49 mouse cellular contexts compared by ENCODE assay signal in the genomic region with DNA sequence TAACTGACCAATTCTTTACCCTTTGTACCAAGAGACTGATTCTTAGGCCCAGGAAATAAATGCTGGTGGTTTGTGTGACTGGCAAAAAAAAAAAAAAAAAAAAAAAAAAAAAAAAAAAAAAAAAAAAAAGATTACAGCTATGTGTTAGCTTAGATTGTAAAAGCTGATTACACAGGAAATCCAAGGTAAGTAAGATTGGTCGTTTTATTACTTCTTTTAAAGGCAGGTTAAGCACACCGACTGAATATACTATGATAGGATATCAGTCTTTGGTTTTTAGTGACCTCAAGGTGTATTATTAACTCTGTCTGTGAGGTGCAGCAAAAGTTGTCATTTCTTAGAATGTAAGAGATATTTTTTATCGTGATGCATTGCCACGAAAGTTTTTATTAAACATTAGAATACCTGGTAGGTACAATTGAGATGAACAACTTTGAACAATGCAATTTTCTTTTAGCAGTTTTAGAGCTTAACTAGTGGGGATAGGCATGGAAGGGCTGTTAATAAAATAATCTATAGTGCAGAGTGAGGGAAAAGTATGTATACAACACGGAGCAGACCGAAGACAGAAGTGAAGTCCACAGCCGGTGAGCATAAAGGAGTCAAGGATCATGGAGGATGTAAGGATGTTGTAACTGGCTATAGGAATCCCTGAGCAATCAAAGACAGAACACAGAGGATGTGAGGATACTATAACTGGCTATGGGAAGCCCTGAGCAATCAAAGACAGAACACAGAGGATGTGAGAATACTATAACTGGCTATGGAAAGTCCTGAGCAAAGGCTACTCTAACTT. TPM values are rescaled to one million over a fixed set of nuclear protein-coding genes. Genes with fewer than 3 reads are reported as not detected.
"Had no signal": no experiment of that assay in that cellular context is flagged by ENCODE, and none has a peak within 500 bp of the region (broad histone marks: within the 10 kb centered on the region; RNA-seq: fewer than 3 reads in every experiment).

No protein-coding gene starts in this region.

- ATAC-seq: hindbrain, embryonic 16.5 days; hindbrain, postnatal 0 days; inflammation-experienced regulatory T-cells, adult 6 months had no signal

- H3K9ac ChIP-seq: heart, embryonic 12.5 days; heart, embryonic 13.5 days; heart, embryonic 15.5 days; hindbrain, embryonic 12.5 days; hindbrain, embryonic 13.5 days; hindbrain, embryonic 14.5 days; hindbrain, embryonic 15.5 days; kidney, embryonic 15.5 days had no signal

- H3K36me3 ChIP-seq: heart, embryonic 10.5 days; heart, embryonic 12.5 days; heart, embryonic 13.5 days; heart, embryonic 15.5 days; hindbrain, embryonic 10.5 days; hindbrain, embryonic 12.5 days; hindbrain, embryonic 13.5 days; hindbrain, embryonic 15.5 days; kidney, embryonic 15.5 days had no signal

- H3K4me3 ChIP-seq: heart, embryonic 10.5 days; heart, embryonic 12.5 days; heart, embryonic 13.5 days; heart, embryonic 15.5 days; hindbrain, embryonic 10.5 days; hindbrain, embryonic 12.5 days; hindbrain, embryonic 13.5 days; hindbrain, embryonic 15.5 days; kidney, embryonic 15.5 days; layer of hippocampus, adult 2 months; left cerebral cortex, adult 2 months had no signal

- H3K4me2 ChIP-seq: heart, embryonic 11.5 days; heart, embryonic 12.5 days; hindbrain, embryonic 12.5 days; hindbrain, embryonic 13.5 days; hindbrain, embryonic 14.5 days; hindbrain, embryonic 15.5 days; kidney, embryonic 15.5 days had no signal

- H3K27ac ChIP-seq: heart, embryonic 10.5 days; heart, embryonic 15.5 days; hindbrain, embryonic 10.5 days; hindbrain, embryonic 12.5 days; hindbrain, embryonic 13.5 days; hindbrain, embryonic 14.5 days; hindbrain, embryonic 15.5 days; hindbrain, postnatal 0 days; kidney, embryonic 15.5 days; kidney, postnatal 0 days; layer of hippocampus, adult 2 months; left cerebral cortex, adult 2 months had no signal

- H3K27me3 ChIP-seq: heart, embryonic 12.5 days; heart, embryonic 13.5 days; heart, embryonic 15.5 days; hindbrain, embryonic 12.5 days; hindbrain, embryonic 13.5 days; hindbrain, embryonic 15.5 days; kidney, embryonic 15.5 days had no signal

- DNase-seq: heart, postnatal 10 days; heart, postnatal 14 days; heart, postnatal 36 days; heart, postnatal 4 days; kidney, adult 11 months; kidney, adult 18-20 months; kidney, adult 2 months; kidney, adult 8-10 months; kidney, adult 9 months; kidney, postnatal 10 days; kidney, postnatal 14 days; kidney, postnatal 25 days; kidney, postnatal 36 days; kidney, postnatal 4 days; layer of hippocampus, adult 9-11 months; layer of hippocampus, postnatal 36 days had no signal

- H3K9me3 ChIP-seq: heart, embryonic 10.5 days; heart, embryonic 12.5 days; heart, embryonic 13.5 days; heart, embryonic 15.5 days; hindbrain, embryonic 10.5 days; hindbrain, embryonic 12.5 days; hindbrain, embryonic 13.5 days; hindbrain, embryonic 15.5 days; kidney, embryonic 15.5 days had no signal

- H3K4me1 ChIP-seq: heart, embryonic 10.5 days; hindbrain, embryonic 10.5 days; hindbrain, embryonic 12.5 days; hindbrain, embryonic 13.5 days; hindbrain, embryonic 15.5 days had no signal

RNA-seq across cellular contexts. Expression of a gene that starts 10.7 kb away (rescaled TPM):
- total RNA-seq: heart, postnatal 10 days; heart, postnatal 14 days; heart, postnatal 25 days; heart, postnatal 36 days; heart, postnatal 4 days; hematopoietic stem cell, adult 5-6 weeks; hindbrain, postnatal 0 days; layer of hippocampus, adult 18-20 months; layer of hippocampus, adult 2 months; layer of hippocampus, adult 8-10 months; layer of hippocampus, postnatal 10 days; layer of hippocampus, postnatal 14 days; layer of hippocampus, postnatal 25 days; layer of hippocampus, postnatal 36 days; left cerebral cortex, adult 18-20 months; left cerebral cortex, adult 2 months; left cerebral cortex, adult 8-10 months had no signal
- polyA plus RNA-seq: heart, embryonic 10.5 days; heart, embryonic 11.5 days; heart, embryonic 12.5 days; heart, embryonic 13.5 days; heart, embryonic 14.5 days; heart, embryonic 15.5 days; heart, embryonic 16.5 days; heart, postnatal 0 days; hindbrain, embryonic 10.5 days; hindbrain, embryonic 11.5 days; hindbrain, embryonic 12.5 days; hindbrain, embryonic 13.5 days; hindbrain, embryonic 14.5 days; hindbrain, embryonic 15.5 days; hindbrain, embryonic 16.5 days; hindbrain, postnatal 0 days; inflammation-experienced regulatory T-cells, adult 6 months; kidney, adult 2 months; kidney, embryonic 14.5 days; kidney, embryonic 15.5 days; kidney, embryonic 16.5 days; kidney, postnatal 0 days; large intestine, adult 2 months had no signal

RNA-seq across cellular contexts. Expression of a gene that starts 57.0 kb away (rescaled TPM):
- total RNA-seq: heart, postnatal 10 days; heart, postnatal 14 days; heart, postnatal 25 days; heart, postnatal 4 days; hindbrain, postnatal 0 days; layer of hippocampus, adult 18-20 months; layer of hippocampus, adult 2 months; layer of hippocampus, adult 8-10 months; layer of hippocampus, postnatal 10 days; layer of hippocampus, postnatal 14 days; layer of hippocampus, postnatal 25 days; layer of hippocampus, postnatal 36 days; left cerebral cortex, adult 18-20 months; left cerebral cortex, adult 2 months; left cerebral cortex, adult 8-10 months had no signal
- polyA plus RNA-seq: heart, embryonic 10.5 days; heart, embryonic 11.5 days; heart, embryonic 12.5 days; heart, embryonic 13.5 days; heart, embryonic 14.5 days; heart, embryonic 15.5 days; heart, embryonic 16.5 days; hindbrain, embryonic 10.5 days; hindbrain, embryonic 11.5 days; hindbrain, embryonic 12.5 days; hindbrain, embryonic 13.5 days; hindbrain, embryonic 14.5 days; hindbrain, embryonic 15.5 days; hindbrain, embryonic 16.5 days; hindbrain, postnatal 0 days; inflammation-experienced regulatory T-cells, adult 6 months; kidney, adult 2 months; kidney, embryonic 14.5 days; kidney, embryonic 15.5 days; kidney, embryonic 16.5 days; kidney, postnatal 0 days; large intestine, adult 2 months had no signal

RNA-seq across cellular contexts. Expression of a gene that starts 57.1 kb away (rescaled TPM):
- total RNA-seq: heart, postnatal 10 days; heart, postnatal 14 days; heart, postnatal 25 days; heart, postnatal 36 days; heart, postnatal 4 days; hematopoietic stem cell, adult 5-6 weeks; hindbrain, postnatal 0 days; layer of hippocampus, adult 18-20 months; layer of hippocampus, adult 2 months; layer of hippocampus, adult 8-10 months; layer of hippocampus, postnatal 10 days; layer of hippocampus, postnatal 14 days; layer of hippocampus, postnatal 25 days; layer of hippocampus, postnatal 36 days; left cerebral cortex, adult 18-20 months; left cerebral cortex, adult 2 months; left cerebral cortex, adult 8-10 months had no signal
- polyA plus RNA-seq: heart, embryonic 10.5 days; heart, embryonic 11.5 days; heart, embryonic 12.5 days; heart, embryonic 13.5 days; heart, embryonic 14.5 days; heart, embryonic 15.5 days; heart, embryonic 16.5 days; heart, postnatal 0 days; hindbrain, embryonic 10.5 days; hindbrain, embryonic 11.5 days; hindbrain, embryonic 12.5 days; hindbrain, embryonic 13.5 days; hindbrain, embryonic 14.5 days; hindbrain, embryonic 15.5 days; hindbrain, embryonic 16.5 days; hindbrain, postnatal 0 days; inflammation-experienced regulatory T-cells, adult 6 months; kidney, adult 2 months; kidney, embryonic 14.5 days; kidney, embryonic 15.5 days; kidney, embryonic 16.5 days; kidney, postnatal 0 days; large intestine, adult 2 months had no signal
